Mouse (Mus musculus) intestine, embryonic 14.5 days (tissue): ENCODE data around the gene Mapk7. TPM values are rescaled to one million over a fixed set of nuclear protein-coding genes. Genes with fewer than 3 reads are reported as not detected.

ENCODE experiments used
- ATAC-seq: fragments of 200-750 bp; cut with Nextera tagmentation; replicated peaks from 2 replicates; pipeline ENCODE4 v1.8.0; 2017; ENCODE audit warnings: low read depth, moderate number of reproducible peaks, moderate TSS enrichment, moderate library complexity; ENCODE audit not compliant: low FRiP score, low TSS enrichment
- DNase-seq: peaks from one replicate; pipeline ENCODE4 v3.0.0-alpha.2; 2018; ENCODE audit warnings: low spot score
- H3K27ac ChIP-seq: fragments of 300-500 bp; sonication (generic); 2 replicates; pipeline ENCODE4 v1.5.1; 2014; ENCODE audit warnings: low read depth, mild to moderate bottlenecking, control low read depth
- H3K27me3 ChIP-seq: fragments of 300-500 bp; sonication (generic); replicated peaks from 2 replicates; pipeline ENCODE4 v1.6.1; 2014; ENCODE audit warnings: low read length, control low read depth; ENCODE audit not compliant: control insufficient read depth, insufficient read depth
- H3K36me3 ChIP-seq: fragments of 300-500 bp; sonication (generic); 2 replicates; pipeline ENCODE4 v1.6.1; 2014; ENCODE audit warnings: low read length, control low read depth; ENCODE audit not compliant: control insufficient read depth, insufficient read depth
- H3K4me1 ChIP-seq: fragments of 300-500 bp; sonication (generic); replicated peaks from 2 replicates; pipeline ENCODE4 v1.6.1; 2014; ENCODE audit warnings: low read length, control low read depth, mixed read lengths; ENCODE audit not compliant: control insufficient read depth, insufficient read depth
- H3K4me2 ChIP-seq: fragments of 300-500 bp; sonication (generic); 2 replicates; pipeline ENCODE4 v1.6.1; 2014; ENCODE audit warnings: low read length
- H3K4me3 ChIP-seq: fragments of 300-500 bp; sonication (generic); 2 replicates; pipeline ENCODE4 v1.5.1; 2014; ENCODE audit warnings: low read depth, low read length, control low read depth, mixed read lengths
- H3K9ac ChIP-seq: fragments of 300-500 bp; sonication (generic); 2 replicates; pipeline ENCODE4 v1.6.1; 2014; ENCODE audit warnings: mild to moderate bottlenecking, low read length
- H3K9me3 ChIP-seq: fragments of 300-500 bp; sonication (generic); 2 replicates; pipeline ENCODE4 v1.6.1; 2016; ENCODE audit warnings: low read length, control low read depth; ENCODE audit not compliant: control insufficient read depth
- WGBS: fragments of 180-500 bp; shearing (Covaris S2); extraction: QIAGEN DNeasy Blood & Tissue Kit; methylation state at CpG from one replicate; pipeline ENCODE4 v1.1.7; 2014; 5-methylcytosine and 5-hydroxymethylcytosine counted together
- polyA plus RNA-seq: library from polyadenylated mRNA; unstranded; fragments of >200 nt; fragmentation: Nextera tagmentation; extraction: Ambion mirVana; gene quantifications from 2 replicates; pipeline ENCODE4 v1.2.1, GENCODE M21; 2014

Mapk7 gene
- polyA plus RNA-seq, 1 experiment from 2014 or later = 41.9 TPM

GRCm38 (mm10) chr11:61439170-61439569 is 55.0 kb downstream of the Mapk7 start:
- DNase-seq = no peak
- no peak overlapping the region for H3K27ac ChIP-seq
- no peaks in the 10 kb centered on the region for H3K4me1 ChIP-seq
- ATAC-seq = no peak
- no peaks in the 10 kb centered on the region for H3K27me3 ChIP-seq
- H3K9ac ChIP-seq = no peak overlapping the region
- no peak overlapping the region for H3K4me2 ChIP-seq
- H3K4me3 ChIP-seq = no peak overlapping the region
- 48% methylated on average over 3 of the region's 3 CpGs for WGBS
- no peaks in the 10 kb centered on the region for H3K9me3 ChIP-seq
- H3K36me3 ChIP-seq = no peaks in the 10 kb centered on the region

Other genes with a start within 250 kb of the Mapk7 start
- 47.9 and 56.0 TPM in 2 replicates for gene Aldh3a2, start 226.9 kb downstream of the Mapk7 start, polyA plus RNA-seq
- gene Slc47a2, start 151.5 kb downstream of the Mapk7 start, polyA plus RNA-seq = not detected in 2 replicates
- 0.43 and 0.62 TPM in 2 replicates for gene Slc47a1, start 116.1 kb downstream of the Mapk7 start, polyA plus RNA-seq
- 0.85 and 1.0 TPM in 2 replicates for gene Rnf112, start 40.3 kb downstream of the Mapk7 start, polyA plus RNA-seq
- gene Mfap4, start 9.0 kb downstream of the Mapk7 start, polyA plus RNA-seq = 239 and 268 TPM in 2 replicates
- 34.4 and 37.3 TPM in 2 replicates for gene B9d1, start 10.7 kb upstream of the Mapk7 start, polyA plus RNA-seq
- 23.5 and 26.5 TPM in 2 replicates for gene Epn2, start 85.3 kb upstream of the Mapk7 start, polyA plus RNA-seq
- gene Grap, start 158.9 kb upstream of the Mapk7 start, polyA plus RNA-seq = 6.5 and 6.6 TPM in 2 replicates
- gene Fam83g, start 189.7 kb upstream of the Mapk7 start, polyA plus RNA-seq = 3.7 and 4.6 TPM in 2 replicates
- gene Slc5a10, start 226.4 kb upstream of the Mapk7 start, polyA plus RNA-seq = not detected in 2 replicates